Mouse (Mus musculus) G1E (cell line): ENCODE measurements around the gene Ick.

ENCODE experiments used
- CTCF ChIP-seq: IDR thresholded peaks from 2 replicates; pipeline ENCODE4 v1.5.1; 2012; ENCODE audit warnings: low read depth, low read length, inconsistent platforms, mixed read lengths
- GATA1 ChIP-seq: IDR thresholded peaks from 2 replicates; pipeline ENCODE4 v1.6.1; 2012; ENCODE audit warnings: borderline replicate concordance, low read length, inconsistent platforms, mixed read lengths
- POLR2AphosphoS5 ChIP-seq: IDR thresholded peaks from 2 replicates; pipeline ENCODE4 v1.6.1; 2012; ENCODE audit warnings: low read depth, low read length, inconsistent platforms; ENCODE audit not compliant: insufficient replicate concordance
- TAL1 ChIP-seq: conservative IDR thresholded peaks from 2 replicates; pipeline ENCODE4 v1.6.1; 2012; ENCODE audit warnings: low read depth, low read length, inconsistent platforms, mixed read lengths

DNA sequence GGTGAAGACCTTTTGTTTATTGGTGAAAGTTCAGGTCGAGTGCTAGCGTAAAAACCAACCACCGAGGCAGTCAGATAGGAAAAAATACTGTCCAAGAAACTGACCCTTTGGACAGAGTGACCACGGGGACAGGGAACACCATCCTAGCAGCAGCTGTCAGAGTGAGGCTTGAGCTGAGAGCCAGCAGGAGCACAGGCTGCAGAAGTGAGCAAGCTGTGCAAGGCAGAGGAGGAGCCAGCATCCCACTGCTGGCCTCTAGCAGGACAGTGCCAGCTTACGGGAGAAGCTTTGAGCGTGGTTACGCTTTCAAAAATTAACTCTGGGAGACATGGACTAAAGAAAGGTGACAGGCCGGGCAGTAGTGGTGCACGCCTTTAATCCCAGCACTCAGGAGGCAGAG lies 21.2 kb upstream of the Ick start:
- TF ChIP-seq CTCF, result no peak
- TF ChIP-seq GATA1, result no peak
- no peak for TF ChIP-seq TAL1
- no peak for TF ChIP-seq POLR2AphosphoS5
